13 mouse cellular contexts compared by ENCODE assay signal in genomic region chr5:30111771-30112170, GRCm38 (mm10). TPM values are rescaled to one million over a fixed set of nuclear protein-coding genes. Genes with fewer than 3 reads are reported as not detected.
DNase-seq lines count a peak whose midpoint lies in the region; ATAC-seq lines count a peak whose summit lies in the region.
"Had no signal": no experiment of that assay in that cellular context is flagged by ENCODE, and none has a peak within 500 bp of the region (broad histone marks: within the 10 kb centered on the region; RNA-seq: fewer than 3 reads in every experiment).

No protein-coding gene starts in this region.

- no peak for DNase-seq in heart, adult 18-20 months
- DNase-seq in neural tube, embryonic 11.5 days (ENCODE audit: low spot score), result no peak
- DNase-seq in neural tube, embryonic 10.5 days (ENCODE audit: extremely low spot score, low spot score), result no peak
- no peak for DNase-seq in hindbrain, embryonic 14.5 days (ENCODE audit: low spot score)
- DNase-seq in left cerebral cortex, postnatal 36 days (ENCODE audit: low spot score in 2 of 2), result no peak
- no peak for DNase-seq in cerebellum, postnatal 14 days
- DNase-seq: gastrocnemius, postnatal 10 days had no signal

- H3K27me3 ChIP-seq in heart, embryonic 12.5 days (replicated peaks), result peaks cover 88% of the 10 kb centered on the region
- peaks cover 17% of the 10 kb centered on the region for H3K27me3 ChIP-seq in neural tube, embryonic 11.5 days (ENCODE audit: control insufficient read depth, insufficient read depth, low read length)
- H3K27me3 ChIP-seq in hindbrain, embryonic 14.5 days (ENCODE audit: control insufficient read depth, insufficient read depth, low read length), result peaks cover 10% of the 10 kb centered on the region; the same call in 1 of the 2 replicates
- H3K27me3 ChIP-seq in neural tube, embryonic 12.5 days (replicated peaks), result peaks cover 34% of the 10 kb centered on the region

- H3K4me3 ChIP-seq in heart, embryonic 12.5 days, result no peak overlapping the region
- H3K4me3 ChIP-seq in neural tube, embryonic 11.5 days (ENCODE audit: low read depth, low read length), result no peak overlapping the region
- no peak overlapping the region for H3K4me3 ChIP-seq in hindbrain, embryonic 14.5 days (replicated peaks; ENCODE audit: low read length)
- no peak overlapping the region for H3K4me3 ChIP-seq in neural tube, embryonic 12.5 days
- H3K4me3 ChIP-seq: myocyte had no signal

- intact Hi-C loops in left cerebral cortex, postnatal 36 days (cut with DNase I), result loop anchor here (10.0 kb wide), 1 partner anchor 287 kb away; no protein-coding TSS in a partner anchor

- H3K36me3 ChIP-seq in heart, embryonic 12.5 days, result peaks cover 6% of the 10 kb centered on the region
- H3K36me3 ChIP-seq in neural tube, embryonic 11.5 days (ENCODE audit: control insufficient read depth, insufficient read depth, low read length), result no peaks in the 10 kb centered on the region
- H3K36me3 ChIP-seq in hindbrain, embryonic 14.5 days (replicated peaks; ENCODE audit: control insufficient read depth, insufficient read depth), result peaks cover 14% of the 10 kb centered on the region
- H3K36me3 ChIP-seq in neural tube, embryonic 12.5 days, result peaks cover 45% of the 10 kb centered on the region

- no peaks in the 10 kb centered on the region for H3K9me3 ChIP-seq in heart, embryonic 12.5 days (replicated peaks)
- H3K9me3 ChIP-seq in neural tube, embryonic 11.5 days (ENCODE audit: control insufficient read depth, low read length), result no peaks in the 10 kb centered on the region
- H3K9me3 ChIP-seq in hindbrain, embryonic 14.5 days (ENCODE audit: control insufficient read depth, low read length), result no peaks in the 10 kb centered on the region
- no peaks in the 10 kb centered on the region for H3K9me3 ChIP-seq in neural tube, embryonic 12.5 days
- H3K9me3 ChIP-seq: embryonic facial prominence, embryonic 13.5 days had no signal

- H3K9ac ChIP-seq in heart, embryonic 12.5 days, result no peak overlapping the region
- H3K9ac ChIP-seq in neural tube, embryonic 11.5 days (ENCODE audit: low read length), result no peak overlapping the region
- no peak overlapping the region for H3K9ac ChIP-seq in hindbrain, embryonic 14.5 days
- 0 out of 2 replicates have a peak overlapping the region, but pooled peaks have one; percentile 39 for H3K9ac ChIP-seq in neural tube, embryonic 12.5 days
- H3K9ac ChIP-seq: liver, embryonic 14.5 days had no signal

- no peak for ATAC-seq in heart, embryonic 12.5 days (ENCODE audit: insufficient number of reproducible peaks, low FRiP score)
- ATAC-seq in neural tube, embryonic 11.5 days (ENCODE audit: insufficient read depth, low FRiP score, low TSS enrichment), result no peak
- ATAC-seq in hindbrain, embryonic 14.5 days (ENCODE audit: low FRiP score), result no peak
- no peak for ATAC-seq in neural tube, embryonic 12.5 days (ENCODE audit: low FRiP score, low read depth)

- H3K4me1 ChIP-seq in heart, embryonic 12.5 days (replicated peaks), result peaks cover 30% of the 10 kb centered on the region
- H3K4me1 ChIP-seq in neural tube, embryonic 11.5 days (ENCODE audit: control insufficient read depth, insufficient read depth, low read length), result peaks cover 36% of the 10 kb centered on the region
- peaks cover 38% of the 10 kb centered on the region for H3K4me1 ChIP-seq in hindbrain, embryonic 14.5 days (replicated peaks; ENCODE audit: control insufficient read depth, insufficient read depth, low read length)
- peaks cover 69% of the 10 kb centered on the region for H3K4me1 ChIP-seq in neural tube, embryonic 12.5 days

- H3K27ac ChIP-seq in heart, embryonic 12.5 days (ENCODE audit: poor library complexity, severe bottlenecking), result no peak overlapping the region
- no peak overlapping the region for H3K27ac ChIP-seq in neural tube, embryonic 11.5 days (ENCODE audit: low read depth, low read length)
- H3K27ac ChIP-seq in hindbrain, embryonic 14.5 days, result no peak overlapping the region
- no peak overlapping the region for H3K27ac ChIP-seq in neural tube, embryonic 12.5 days
- H3K27ac ChIP-seq: embryonic facial prominence, embryonic 13.5 days; liver, embryonic 14.5 days had no signal

- H3K4me2 ChIP-seq in heart, embryonic 12.5 days, result peak overlapping the region; percentile 66
- peak overlapping the region; percentile 40 for H3K4me2 ChIP-seq in neural tube, embryonic 11.5 days (ENCODE audit: low read depth)
- peak overlapping the region; percentile 42; the same call in 1 of the 2 replicates for H3K4me2 ChIP-seq in hindbrain, embryonic 14.5 days (replicated peaks)
- peak overlapping the region; percentile 51 for H3K4me2 ChIP-seq in neural tube, embryonic 12.5 days (replicated peaks)

- 59% methylated on average over 3 of the region's 3 CpGs for WGBS in heart, embryonic 12.5 days
- WGBS in neural tube, embryonic 11.5 days, result 72% methylated on average over 3 of the region's 3 CpGs
- 55% methylated on average over 3 of the region's 3 CpGs for WGBS in hindbrain, embryonic 14.5 days
- WGBS in neural tube, embryonic 12.5 days, result 65% methylated on average over 3 of the region's 3 CpGs

RNA-seq across cellular contexts. Expression of gene 3110082J24Rik, which starts 5.9 kb away (rescaled TPM):
- polyA plus RNA-seq in heart, embryonic 12.5 days (2016; fragmentation: Nextera tagmentation; extraction: Ambion mirVana), result not detected in 2 replicates
- not detected for total RNA-seq in heart, adult 18-20 months (2021)
- 2.1 and 2.3 TPM in 2 replicates for polyA plus RNA-seq in neural tube, embryonic 11.5 days (2014; fragmentation: Nextera tagmentation; extraction: Ambion mirVana)
- 3.3 and 5.2 TPM in 2 replicates for polyA plus RNA-seq in hindbrain, embryonic 14.5 days (2014; fragmentation: Nextera tagmentation; extraction: Ambion mirVana)
- polyA plus RNA-seq in neural tube, embryonic 12.5 days (2016; fragmentation: Nextera tagmentation; extraction: Ambion mirVana), result 4.0 and 4.5 TPM in 2 replicates
- 1 to 10 TPM; 3.1 to 3.3 TPM for total RNA-seq in left cerebral cortex, postnatal 36 days (2021)
- total RNA-seq: gastrocnemius, postnatal 10 days had no signal
- polyA plus RNA-seq: embryonic facial prominence, embryonic 13.5 days; liver, embryonic 14.5 days; small intestine, adult 2 months had no signal

RNA-seq across cellular contexts. Expression of gene Garem2, which starts 6.8 kb away (rescaled TPM):
- polyA plus RNA-seq in heart, embryonic 12.5 days (2016; fragmentation: Nextera tagmentation; extraction: Ambion mirVana), result 0.40 and 0.51 TPM in 2 replicates
- total RNA-seq in heart, adult 18-20 months (2021), result under 1 TPM in 1 of 2 experiments, not detected in 1; 0.10 TPM
- 14.4 and 16.5 TPM in 2 replicates for polyA plus RNA-seq in neural tube, embryonic 11.5 days (2014; fragmentation: Nextera tagmentation; extraction: Ambion mirVana)
- polyA plus RNA-seq in hindbrain, embryonic 14.5 days (2014; fragmentation: Nextera tagmentation; extraction: Ambion mirVana), result 13.4 TPM in 2 replicates
- 28.2 and 31.0 TPM in 2 replicates for polyA plus RNA-seq in neural tube, embryonic 12.5 days (2016; fragmentation: Nextera tagmentation; extraction: Ambion mirVana)
- total RNA-seq in left cerebral cortex, postnatal 36 days (2021), result 10 to 100 TPM; 12.0 to 13.0 TPM

RNA-seq across cellular contexts. Expression of gene Tyms, which starts 38.4 kb away (rescaled TPM):
- polyA plus RNA-seq in heart, embryonic 12.5 days (2016; fragmentation: Nextera tagmentation; extraction: Ambion mirVana), result 120 and 123 TPM in 2 replicates
- total RNA-seq in heart, adult 18-20 months (2021), result 1 to 10 TPM; 3.0 to 3.1 TPM
- polyA plus RNA-seq in neural tube, embryonic 11.5 days (2014; fragmentation: Nextera tagmentation; extraction: Ambion mirVana), result 247 and 248 TPM in 2 replicates
- 45.1 and 46.9 TPM in 2 replicates for polyA plus RNA-seq in hindbrain, embryonic 14.5 days (2014; fragmentation: Nextera tagmentation; extraction: Ambion mirVana)
- 140 and 151 TPM in 2 replicates for polyA plus RNA-seq in neural tube, embryonic 12.5 days (2016; fragmentation: Nextera tagmentation; extraction: Ambion mirVana)
- total RNA-seq in left cerebral cortex, postnatal 36 days (2021), result 1 to 10 TPM; 4.3 to 5.2 TPM

RNA-seq across cellular contexts. Expression of gene Hadha, which starts 43.2 kb away (rescaled TPM):
- polyA plus RNA-seq in heart, embryonic 12.5 days (2016; fragmentation: Nextera tagmentation; extraction: Ambion mirVana), result 237 and 239 TPM in 2 replicates
- total RNA-seq in heart, adult 18-20 months (2021), result 1,000 to 10,000 TPM; 1,388 to 1,426 TPM
- 93.0 and 102 TPM in 2 replicates for polyA plus RNA-seq in neural tube, embryonic 11.5 days (2014; fragmentation: Nextera tagmentation; extraction: Ambion mirVana)
- 57.5 and 62.2 TPM in 2 replicates for polyA plus RNA-seq in hindbrain, embryonic 14.5 days (2014; fragmentation: Nextera tagmentation; extraction: Ambion mirVana)
- 94.9 and 106 TPM in 2 replicates for polyA plus RNA-seq in neural tube, embryonic 12.5 days (2016; fragmentation: Nextera tagmentation; extraction: Ambion mirVana)
- total RNA-seq in left cerebral cortex, postnatal 36 days (2021), result 10 to 100 TPM; 63.4 to 66.5 TPM

RNA-seq across cellular contexts. Expression of gene Hadhb, which starts 43.3 kb away (rescaled TPM):
- 307 and 321 TPM in 2 replicates for polyA plus RNA-seq in heart, embryonic 12.5 days (2016; fragmentation: Nextera tagmentation; extraction: Ambion mirVana)
- 1,000 to 10,000 TPM; 2,535 to 2,720 TPM for total RNA-seq in heart, adult 18-20 months (2021)
- 108 and 112 TPM in 2 replicates for polyA plus RNA-seq in neural tube, embryonic 11.5 days (2014; fragmentation: Nextera tagmentation; extraction: Ambion mirVana)
- 62.3 and 63.8 TPM in 2 replicates for polyA plus RNA-seq in hindbrain, embryonic 14.5 days (2014; fragmentation: Nextera tagmentation; extraction: Ambion mirVana)
- polyA plus RNA-seq in neural tube, embryonic 12.5 days (2016; fragmentation: Nextera tagmentation; extraction: Ambion mirVana), result 86.5 and 95.7 TPM in 2 replicates
- total RNA-seq in left cerebral cortex, postnatal 36 days (2021), result 10 to 100 TPM; 80.3 to 81.5 TPM
